In the genomic region with DNA sequence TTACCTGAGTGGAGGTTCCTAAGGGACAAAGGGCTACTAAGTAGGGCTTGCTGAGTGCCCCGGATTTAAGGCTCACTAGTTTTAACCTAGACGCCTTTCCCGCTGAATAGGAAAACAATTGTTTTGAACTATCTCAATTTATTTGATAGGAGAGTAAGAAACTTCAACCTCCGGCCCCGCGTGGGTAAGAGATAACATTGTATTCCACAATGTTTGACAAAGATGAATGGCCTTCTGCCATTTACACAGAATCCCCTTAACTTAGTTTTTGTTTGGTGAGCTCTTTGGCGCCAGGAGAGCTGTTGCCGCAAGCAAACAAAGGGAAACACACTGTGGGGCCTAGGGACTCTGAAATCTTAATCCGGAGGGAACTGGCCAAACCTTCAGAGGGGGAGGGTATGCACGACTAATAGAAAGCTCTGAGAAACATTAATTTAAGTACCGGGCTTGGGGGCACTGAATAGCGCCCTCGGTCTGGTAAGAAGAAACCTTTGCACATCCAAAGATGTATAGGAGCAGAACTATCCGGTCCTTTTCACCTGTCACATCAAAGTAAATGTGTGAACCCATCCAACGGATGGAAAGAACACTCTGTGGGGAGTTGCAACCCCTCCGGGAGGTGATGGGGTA, we compare ENCODE assay signal across 9 mouse cellular contexts. TPM values are rescaled to one million over a fixed set of nuclear protein-coding genes. Genes with fewer than 3 reads are reported as not detected.
DNase-seq lines count a peak whose midpoint lies in the region; ATAC-seq lines count a peak whose summit lies in the region.
"Had no signal": no experiment of that assay in that cellular context is flagged by ENCODE, and none has a peak within 500 bp of the region (broad histone marks: within the 10 kb centered on the region; RNA-seq: fewer than 3 reads in every experiment).

No protein-coding gene starts in this region.

- 9% methylated on average over 16 of the region's 16 CpGs for WGBS in heart, embryonic 13.5 days
- 49% methylated on average over 16 of the region's 16 CpGs for WGBS in macrophage (ENCODE audit: missing documents)

- H3K4me3 ChIP-seq in heart, embryonic 13.5 days = peak overlapping the region; percentile 82
- peak overlapping the region; percentile 80; the same call in 1 of the 2 replicates for H3K4me3 ChIP-seq in macrophage (ENCODE audit: inconsistent target)

- no peak overlapping the region for H3K27ac ChIP-seq in heart, embryonic 13.5 days (replicated peaks)
- no peak overlapping the region for H3K27ac ChIP-seq in macrophage

- H3K27me3 ChIP-seq in heart, embryonic 13.5 days (replicated peaks) = no peaks in the 10 kb centered on the region; the same call in 1 of the 2 replicates

- ATAC-seq in heart, embryonic 13.5 days (ENCODE audit: extremely low read depth, insufficient number of reproducible peaks, low FRiP score, low TSS enrichment) = no peak

- H3K9ac ChIP-seq in heart, embryonic 13.5 days = peak overlapping the region; percentile 81

- H3K4me2 ChIP-seq in heart, embryonic 13.5 days = peak overlapping the region; percentile 98

- H3K79me2 ChIP-seq in macrophage (ENCODE audit: inconsistent target) = peaks cover 24% of the 10 kb centered on the region

- peaks cover 7% of the 10 kb centered on the region for H3K4me1 ChIP-seq in heart, embryonic 13.5 days

- no peaks in the 10 kb centered on the region for H3K9me3 ChIP-seq in heart, embryonic 13.5 days

- H3K36me3 ChIP-seq in heart, embryonic 13.5 days = no peaks in the 10 kb centered on the region
- H3K36me3 ChIP-seq in macrophage (ENCODE audit: inconsistent target) = no peaks in the 10 kb centered on the region
- H3K36me3 ChIP-seq: G1E had no signal

- no peak for DNase-seq in heart, adult 18-20 months
- DNase-seq in MN1 (ENCODE audit: low spot score) = peak; percentile 55
- peak; percentile 48 for DNase-seq in forelimb bud, embryonic 11.5 days (ENCODE audit: low read depth, low spot score)
- no peak for DNase-seq in frontal cortex, postnatal 14 days (ENCODE audit: low spot score in 2 of 2)
- DNase-seq in spleen, postnatal 14 days (ENCODE audit: low spot score in 2 of 2) = no peak
- no peak for DNase-seq in cerebellum, adult 9-11 months

RNA-seq across cellular contexts. Expression of gene Gm17509, which starts 0.9 kb away (rescaled TPM):
- polyA plus RNA-seq in heart, embryonic 13.5 days (2015; fragmentation: Nextera tagmentation; extraction: Ambion mirVana) = 0.07 and 0.10 TPM in 2 replicates
- not detected for total RNA-seq in heart, adult 18-20 months (2021)
- under 1 TPM in 9 of 26 experiments, not detected in 17; 0.25 to 0.79 (median 0.32) TPM for total RNA-seq in macrophage (2018; cell fraction: chromatin; rRNA removed)
- under 1 TPM in 13 of 26 experiments, not detected in 13; 0.04 to 0.17 (median 0.09) TPM for total RNA-seq in macrophage (2018; cell fraction: cytosol; rRNA removed)
- total RNA-seq in macrophage (2018; cell fraction: nucleus; rRNA removed) = 1 to 10 TPM in 1 of 26 experiments, under 1 TPM in 12, not detected in 13; 0.20 to 1.4 (median 0.44) TPM
- 0.09 to 0.18 TPM in 2 of 3 replicates, not detected in the other for polyA plus RNA-seq in macrophage (2018)
- polyA plus RNA-seq: G1E had no signal

RNA-seq across cellular contexts. Expression of gene Emb, which starts 11.7 kb away (rescaled TPM):
- polyA plus RNA-seq in heart, embryonic 13.5 days (2015; fragmentation: Nextera tagmentation; extraction: Ambion mirVana) = 8.2 and 9.2 TPM in 2 replicates
- 10 to 100 TPM; 12.0 to 14.3 TPM for total RNA-seq in heart, adult 18-20 months (2021)
- 10 to 100 TPM in 21 of 26 experiments, 1 to 10 TPM in 5; 4.4 to 91.7 (median 25.5) TPM for total RNA-seq in macrophage (2018; cell fraction: chromatin; rRNA removed)
- 100 to 1,000 TPM in 8 of 26 experiments, 10 to 100 TPM in 18; 27.7 to 143 (median 66.8) TPM for total RNA-seq in macrophage (2018; cell fraction: cytosol; rRNA removed)
- total RNA-seq in macrophage (2018; cell fraction: nucleus; rRNA removed) = 100 to 1,000 TPM in 6 of 26 experiments, 10 to 100 TPM in 20; 28.9 to 150 (median 66.4) TPM
- polyA plus RNA-seq in macrophage (2018) = 54.2 to 190 TPM (median 124 TPM) in 3 replicates

Comparison
In these comparisons a context has a peak if more than half of its experiments do, and no peak if none do; other contexts are left out.
1. DNase-seq: peak in MN1 (single experiment) and forelimb bud, embryonic 11.5 days (single experiment); none in heart, adult 18-20 months (0 of 2), frontal cortex, postnatal 14 days (0 of 2), spleen, postnatal 14 days (0 of 2) and cerebellum, adult 9-11 months (single experiment).